Mouse (Mus musculus) cerebellum, adult 2 months (tissue): Measurements from ENCODE around the gene Nwd2. TPM values are rescaled to one million over a fixed set of nuclear protein-coding genes. Genes with fewer than 3 reads are reported as not detected.

ENCODE experiments used
- DNase-seq, 2 experiments: peaks; one replicate each; pipeline ENCODE4 v3.0.0; 2021
- H3K27ac ChIP-seq: fragments of 200-500 bp; 2 replicates; pipeline ENCODE4 v1.5.1; 2012; ENCODE audit warnings: low read length, control low read depth, inconsistent platforms; ENCODE audit not compliant: insufficient read depth
- H3K27me3 ChIP-seq: fragments of 200-500 bp; 2 replicates; pipeline ENCODE4 v1.6.1; 2012; ENCODE audit warnings: inconsistent platforms, mild to moderate bottlenecking, low read length, moderate library complexity; ENCODE audit not compliant: control insufficient read depth, insufficient read depth
- H3K4me1 ChIP-seq: fragments of 200-500 bp; 2 replicates; pipeline ENCODE4 v1.6.1; 2011; ENCODE audit warnings: low read length; ENCODE audit not compliant: control insufficient read depth, insufficient read depth
- H3K4me3 ChIP-seq: fragments of 200-500 bp; replicated peaks from 2 replicates; pipeline ENCODE3; 2011; ENCODE audit warnings: mild to moderate bottlenecking, low read depth, low read length, control low read depth; ENCODE audit not compliant: insufficient read depth
- CTCF ChIP-seq: fragments of 200-500 bp; IDR thresholded peaks from 2 replicates; pipeline ENCODE4 v1.5.1; 2011; ENCODE audit warnings: low read depth, mild to moderate bottlenecking, control low read depth, low read length, moderate library complexity, borderline replicate concordance; ENCODE audit not compliant: insufficient read depth
- POLR2A ChIP-seq: fragments of 200-500 bp; IDR thresholded peaks from 2 replicates; pipeline ENCODE4 v1.6.1; 2011; ENCODE audit warnings: low read length, control low read depth, borderline replicate concordance; ENCODE audit not compliant: insufficient read depth
- WGBS: fragments of 180-500 bp; shearing (Covaris S2); methylation state at CpG from one replicate; pipeline ENCODE4 v1.1.7; 2018; 5-methylcytosine and 5-hydroxymethylcytosine counted together
- polyA plus RNA-seq: library from polyadenylated mRNA; depleted of rRNA; stranded (reverse); fragments of >200 nt; gene quantifications from 2 replicates; pipeline ENCODE4 v1.2.3, GENCODE M21; 2012

Gene Nwd2
- polyA plus RNA-seq, 1 experiment: 5.2 TPM

DNA sequence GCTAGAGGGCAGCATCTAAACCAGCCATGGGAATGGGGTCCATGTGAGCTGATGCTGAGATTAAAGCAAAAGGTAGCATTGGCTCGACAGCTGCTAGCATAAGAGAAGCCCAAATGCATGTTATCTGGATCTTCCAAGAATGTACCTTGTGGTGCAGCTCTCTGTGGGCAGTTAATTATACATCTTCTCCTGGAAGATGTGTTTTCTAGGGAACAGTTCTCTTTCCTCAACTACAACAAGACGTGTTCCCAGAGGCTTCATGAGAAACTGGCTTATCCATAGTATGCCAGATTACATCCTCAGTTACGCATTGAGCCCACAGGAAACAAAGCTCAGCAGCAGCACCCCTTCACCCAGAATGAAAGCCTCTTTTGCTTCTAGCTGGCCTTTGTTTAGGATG is 80.1 kb downstream of the Nwd2 start:
- Histone ChIP-seq H3K4me1 (no peaks in the 10 kb centered on the region), H3K4me3 (no peak overlapping the region), H3K27ac (no peak overlapping the region), H3K27me3 (no peaks in the 10 kb centered on the region)
- TF ChIP-seq CTCF: no peak
- no peak for TF ChIP-seq POLR2A
- DNase-seq: no peak
- WGBS: 73% methylated on average over 3 of the region's 3 CpGs

DNA sequence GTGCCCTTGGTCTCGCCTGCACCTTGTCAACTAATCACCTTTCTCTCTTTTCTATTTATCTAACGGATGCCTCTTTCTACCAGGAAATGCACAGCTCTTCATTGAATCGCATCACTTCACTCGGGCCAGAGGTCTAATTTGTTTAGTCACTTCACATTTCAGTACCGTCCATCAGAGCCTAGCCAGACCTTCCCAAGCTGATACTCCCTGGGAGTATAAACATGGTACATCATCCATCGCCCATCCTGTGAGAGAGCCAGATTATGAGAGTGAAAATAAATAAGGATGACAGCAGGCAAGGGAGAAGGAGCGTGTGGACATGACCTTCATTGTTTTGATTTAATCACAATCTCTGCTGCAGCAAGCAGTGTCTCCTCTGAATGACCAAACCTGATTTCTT is 86.6 kb downstream of the Nwd2 start:
- no peaks in the 10 kb centered on the region for H3K4me1 ChIP-seq
- H3K27ac ChIP-seq: no peak overlapping the region
- WGBS: 41% methylated on average over 7 of the region's 7 CpGs
- DNase-seq: no peak
- no peaks in the 10 kb centered on the region for H3K27me3 ChIP-seq
- no peak overlapping the region for H3K4me3 ChIP-seq
- TF ChIP-seq POLR2A: no peak
- TF ChIP-seq CTCF: no peak

DNA sequence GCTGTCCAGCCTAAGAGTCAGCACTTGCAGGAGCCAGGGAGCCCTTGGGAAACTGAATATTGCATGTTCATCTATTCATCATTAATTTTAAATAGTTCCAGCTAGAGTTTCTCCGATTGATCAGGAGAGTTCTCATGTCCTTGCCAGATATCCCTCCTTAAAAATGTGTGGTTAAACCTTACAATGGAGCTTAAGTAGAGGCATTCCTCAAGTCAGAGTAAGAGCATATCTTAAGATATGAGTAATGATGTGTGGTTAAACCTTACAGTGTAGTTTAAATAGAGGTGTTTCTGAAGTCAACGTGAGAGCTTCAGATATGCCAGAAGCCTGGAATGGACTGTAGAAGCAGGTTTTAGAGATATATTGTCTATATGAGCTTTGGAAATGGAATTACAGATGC is 94.5 kb downstream of the Nwd2 start:
- no peak overlapping the region for H3K4me3 ChIP-seq
- no peak overlapping the region for H3K27ac ChIP-seq
- no peaks in the 10 kb centered on the region for H3K4me1 ChIP-seq
- DNase-seq: no peak
- 90% methylated on average over 2 of the region's 2 CpGs for WGBS
- TF ChIP-seq CTCF: no peak
- no peak for TF ChIP-seq POLR2A
- no peaks in the 10 kb centered on the region for H3K27me3 ChIP-seq

GRCm38 (mm10) chr5:63748299-63748698 is 99.4 kb downstream of the Nwd2 start:
- DNase-seq: no peak
- H3K4me3 ChIP-seq: no peak overlapping the region
- no peaks in the 10 kb centered on the region for H3K4me1 ChIP-seq
- no peak for TF ChIP-seq CTCF
- TF ChIP-seq POLR2A: no peak
- no peak overlapping the region for H3K27ac ChIP-seq
- no peaks in the 10 kb centered on the region for H3K27me3 ChIP-seq
- WGBS: 60% methylated on average over 2 of the region's 2 CpGs

DNA sequence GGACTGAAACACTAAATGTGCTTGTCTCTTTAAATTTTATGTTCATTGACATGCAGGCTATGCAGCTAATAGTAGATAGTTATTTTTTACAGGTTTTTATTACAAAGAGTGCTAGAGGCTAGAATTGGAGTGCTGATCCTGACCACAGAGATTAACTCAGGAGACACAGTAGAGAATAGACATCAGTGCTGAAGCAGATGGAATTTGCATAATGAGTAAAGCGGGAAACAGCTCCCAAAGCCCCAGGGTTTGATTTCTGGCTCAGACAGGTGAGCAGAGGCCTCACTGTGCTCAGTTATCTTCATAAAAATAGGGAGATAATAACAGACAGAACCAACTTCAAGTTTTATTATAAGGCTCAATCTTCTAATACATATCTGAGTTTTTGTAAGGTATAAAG is 99.9 kb downstream of the Nwd2 start:
- WGBS: 49% methylated on average over 1 of the region's 1 CpGs
- TF ChIP-seq POLR2A (no peak), CTCF (no peak)
- H3K27ac ChIP-seq: no peak overlapping the region

GRCm38 (mm10) chr5:63755092-63755761 is 106.3 kb downstream of the Nwd2 start:
- no peak for DNase-seq
- no peak overlapping the region for H3K4me3 ChIP-seq
- no peak overlapping the region for H3K27ac ChIP-seq
- H3K27me3 ChIP-seq: no peaks in the 10 kb centered on the region
- TF ChIP-seq POLR2A: no peak
- TF ChIP-seq CTCF: no peak
- H3K4me1 ChIP-seq: no peaks in the 10 kb centered on the region
- 80% methylated on average over 5 of the region's 5 CpGs for whole genome bisulfite sequencing

More for the DNA sequence above, 99.9 kb downstream of the Nwd2 start:
- H3K4me1 ChIP-seq: no peaks in the 10 kb centered on the region
- H3K27me3 ChIP-seq: no peaks in the 10 kb centered on the region
- H3K4me3 ChIP-seq: no peak overlapping the region
- no peak for DNase-seq

GRCm38 (mm10) chr5:63755938-63756337 is 107.0 kb downstream of the Nwd2 start:
- Histone ChIP-seq H3K27me3 (no peaks in the 10 kb centered on the region), H3K4me1 (no peaks in the 10 kb centered on the region), H3K27ac (no peak overlapping the region), H3K4me3 (no peak overlapping the region)
- 88% methylated on average over 3 of the region's 3 CpGs for WGBS
- DNase-seq: no peak
- TF ChIP-seq CTCF (no peak), POLR2A (no peak)

DNA sequence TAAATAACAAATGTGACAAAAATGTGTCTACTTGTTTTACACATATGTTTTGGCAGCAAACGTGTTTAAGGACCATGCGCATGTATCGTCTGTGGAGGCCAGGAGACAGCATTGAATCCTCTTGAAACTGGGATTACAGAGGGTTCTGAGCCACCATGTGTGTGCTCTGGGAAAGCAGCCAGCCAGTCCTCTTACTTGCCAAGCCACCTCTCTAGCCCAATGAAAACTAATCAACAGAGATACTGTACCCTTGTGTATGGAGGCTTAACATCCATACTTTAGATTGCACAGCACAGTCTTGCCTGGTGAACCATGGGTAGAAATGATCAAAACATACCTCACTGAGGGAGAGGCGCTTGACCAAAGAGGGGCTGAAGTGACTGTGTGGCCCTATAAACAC is 117.0 kb downstream of the Nwd2 start:
- Histone ChIP-seq H3K27ac (no peak overlapping the region), H3K4me3 (no peak overlapping the region), H3K4me1 (no peaks in the 10 kb centered on the region), H3K27me3 (no peaks in the 10 kb centered on the region)
- WGBS: 36% methylated on average over 4 of the region's 4 CpGs
- DNase-seq: no peak
- TF ChIP-seq CTCF (no peak), POLR2A (no peak)

- no peak for DNase-seq
- H3K27me3 ChIP-seq: no peaks in the 10 kb centered on the region
- TF ChIP-seq POLR2A (no peak), CTCF (no peak)
- no peaks in the 10 kb centered on the region for H3K4me1 ChIP-seq
- WGBS: 44% methylated on average over 6 of the region's 6 CpGs
- no peak overlapping the region for H3K27ac ChIP-seq
- no peak overlapping the region for H3K4me3 ChIP-seq
Observed at GRCm38 (mm10) chr5:63766715-63767114, 117.8 kb downstream of the Nwd2 start.
